Mouse (Mus musculus) embryonic facial prominence, embryonic 15.5 days (tissue): ENCODE data around the gene Smug1. TPM values are rescaled to one million over a fixed set of nuclear protein-coding genes. Genes with fewer than 3 reads are reported as not detected.

Experiments
- ATAC-seq: fragments of 200-750 bp; cut with Nextera tagmentation; 2 replicates; pipeline ENCODE4 v1.8.0; 2017; ENCODE audit warnings: low read depth, moderate TSS enrichment; ENCODE audit not compliant: insufficient number of reproducible peaks, low FRiP score, low TSS enrichment
- H3K27ac ChIP-seq: fragments of 300-500 bp; sonication (generic); replicated peaks from 2 replicates; pipeline ENCODE4 v1.5.1; 2015; ENCODE audit warnings: mild to moderate bottlenecking, inconsistent platforms
- H3K27me3 ChIP-seq: fragments of 300-500 bp; sonication (generic); 2 replicates; pipeline ENCODE4 v1.6.1; 2015; ENCODE audit warnings: inconsistent platforms
- H3K36me3 ChIP-seq: fragments of 300-500 bp; sonication (generic); 2 replicates; pipeline ENCODE4 v1.6.1; 2015; ENCODE audit warnings: mild to moderate bottlenecking, inconsistent platforms
- H3K4me1 ChIP-seq: fragments of 300-500 bp; sonication (generic); 2 replicates; pipeline ENCODE4 v1.6.1; 2015; ENCODE audit warnings: inconsistent platforms
- H3K4me2 ChIP-seq: fragments of 300-500 bp; sonication (generic); replicated peaks from 2 replicates; pipeline ENCODE4 v1.6.1; 2015; ENCODE audit warnings: mild to moderate bottlenecking, inconsistent platforms
- H3K4me3 ChIP-seq: fragments of 300-500 bp; sonication (generic); replicated peaks from 2 replicates; pipeline ENCODE4 v1.5.1; 2015; ENCODE audit warnings: mild to moderate bottlenecking, inconsistent platforms
- H3K9ac ChIP-seq: fragments of 300-500 bp; sonication (generic); 2 replicates; pipeline ENCODE4 v1.6.1; 2015; ENCODE audit warnings: inconsistent platforms
- H3K9me3 ChIP-seq: fragments of 300-500 bp; sonication (generic); replicated peaks from 2 replicates; pipeline ENCODE4 v1.6.1; 2016; ENCODE audit warnings: inconsistent platforms
- WGBS: fragments of 180-500 bp; shearing (Covaris S2); methylation state at CpG from one replicate; pipeline ENCODE4 v1.1.7; 2015; 5-methylcytosine and 5-hydroxymethylcytosine counted together
- polyA plus RNA-seq: library from polyadenylated mRNA; unstranded; fragments of >200 nt; fragmentation: Nextera tagmentation; extraction: Ambion mirVana; gene quantifications from 2 replicates; pipeline ENCODE4 v1.2.1, GENCODE M21; 2015

Smug1 gene
- 17.9 and 18.0 TPM in 2 replicates for polyA plus RNA-seq

GRCm38 (mm10) chr15:103167042-103167615 is at the start of gene Smug1:
Smug1 (minus strand) TSS chr15:103167092.
- Histone ChIP-seq H3K4me3 (no peak within 1 kb of the TSS), H3K9me3 (no peaks in the 10 kb centered on the region), H3K4me1 (peaks cover 45% of the 10 kb centered on the region), H3K9ac (no peak within 1 kb of the TSS), H3K36me3 (no peaks in the 10 kb centered on the region), H3K4me2 (no peak within 1 kb of the TSS), H3K27ac (no peak within 1 kb of the TSS), H3K27me3 (peaks cover 72% of the 10 kb centered on the region)
- WGBS, result 28% methylated on average over 6 of the region's 6 CpGs
- no peak for ATAC-seq

GRCm38 (mm10) chr15:103216052-103216451 is 49.2 kb upstream of the Smug1 start:
- H3K27ac ChIP-seq, result peak overlapping the region; percentile 93
- no peak for ATAC-seq

GRCm38 (mm10) chr15:103214971-103215907 is 48.3 kb upstream of the Smug1 start:
- H3K27me3 ChIP-seq, result no peaks in the 10 kb centered on the region
- H3K9ac ChIP-seq, result peak overlapping the region; percentile 44; the same call in 1 of the 2 replicates
- peak overlapping the region; percentile 46 for H3K4me3 ChIP-seq
- peak overlapping the region; percentile 60 for H3K4me2 ChIP-seq
- H3K36me3 ChIP-seq, result peaks cover 28% of the 10 kb centered on the region
- peak overlapping the region; percentile 93 for H3K27ac ChIP-seq
- peak; percentile 90 for ATAC-seq
- whole genome bisulfite sequencing, result 1% methylated on average over 15 of the region's 15 CpGs
- no peaks in the 10 kb centered on the region for H3K9me3 ChIP-seq
- peaks cover 18% of the 10 kb centered on the region for H3K4me1 ChIP-seq

More at GRCm38 (mm10) chr15:103216052-103216451, 49.2 kb upstream of the Smug1 start:
- no peaks in the 10 kb centered on the region for H3K9me3 ChIP-seq
- H3K4me2 ChIP-seq, result peak overlapping the region; percentile 60
- peaks cover 20% of the 10 kb centered on the region for H3K36me3 ChIP-seq
- peaks cover 18% of the 10 kb centered on the region for H3K4me1 ChIP-seq
- 0 out of 2 replicates have a peak overlapping the region, but pooled peaks have one; percentile 46 for H3K4me3 ChIP-seq
- WGBS, result 26% methylated on average over 2 of the region's 2 CpGs
- H3K9ac ChIP-seq, result no peak overlapping the region
- H3K27me3 ChIP-seq, result no peaks in the 10 kb centered on the region

GRCm38 (mm10) chr15:103214149-103214548 is 47.3 kb upstream of the Smug1 start:
- Histone ChIP-seq H3K9ac (no peak overlapping the region), H3K27me3 (no peaks in the 10 kb centered on the region), H3K36me3 (peaks cover 34% of the 10 kb centered on the region), H3K4me3 (peak overlapping the region; percentile 16), H3K4me2 (peak overlapping the region; percentile 42), H3K4me1 (peaks cover 18% of the 10 kb centered on the region), H3K27ac (peak overlapping the region; percentile 69), H3K9me3 (no peaks in the 10 kb centered on the region)
- no peak for ATAC-seq
- 18% methylated on average over 2 of the region's 2 CpGs for WGBS

- no peak overlapping the region for H3K4me2 ChIP-seq
- peaks cover 5% of the 10 kb centered on the region; the same call in 1 of the 2 replicates for H3K4me1 ChIP-seq
- no peaks in the 10 kb centered on the region for H3K9me3 ChIP-seq
- H3K9ac ChIP-seq, result no peak overlapping the region
- peaks cover 49% of the 10 kb centered on the region for H3K36me3 ChIP-seq
- WGBS, result 61% methylated on average over 2 of the region's 2 CpGs
- no peak overlapping the region for H3K4me3 ChIP-seq
- no peak overlapping the region for H3K27ac ChIP-seq
- ATAC-seq, result no peak
- no peaks in the 10 kb centered on the region for H3K27me3 ChIP-seq
Observed at GRCm38 (mm10) chr15:103205156-103205555, 38.3 kb upstream of the Smug1 start.

- H3K9me3 ChIP-seq, result no peaks in the 10 kb centered on the region
- peaks cover 59% of the 10 kb centered on the region for H3K36me3 ChIP-seq
- 41% methylated on average over 6 of the region's 6 CpGs for WGBS
- no peak overlapping the region for H3K9ac ChIP-seq
- peak overlapping the region; percentile 65; the same call in 1 of the 2 replicates for H3K27ac ChIP-seq
- H3K4me2 ChIP-seq, result no peak overlapping the region
- peak; percentile 65; the same call in 1 of the 2 replicates for ATAC-seq
- H3K4me1 ChIP-seq, result peaks cover 5% of the 10 kb centered on the region; the same call in 1 of the 2 replicates
- H3K4me3 ChIP-seq, result no peak overlapping the region
- H3K27me3 ChIP-seq, result no peaks in the 10 kb centered on the region
Observed at GRCm38 (mm10) chr15:103202088-103202793, 35.3 kb upstream of the Smug1 start.

GRCm38 (mm10) chr15:103197785-103198184 is 30.9 kb upstream of the Smug1 start:
- Histone ChIP-seq H3K4me1 (peaks cover 5% of the 10 kb centered on the region; the same call in 1 of the 2 replicates), H3K9ac (no peak overlapping the region), H3K27me3 (no peaks in the 10 kb centered on the region), H3K4me2 (no peak overlapping the region), H3K4me3 (no peak overlapping the region), H3K27ac (no peak overlapping the region), H3K36me3 (peaks cover 63% of the 10 kb centered on the region), H3K9me3 (no peaks in the 10 kb centered on the region)
- no peak for ATAC-seq
- 80% methylated on average over 4 of the region's 4 CpGs for WGBS

GRCm38 (mm10) chr15:103196835-103197234 is 29.9 kb upstream of the Smug1 start:
- WGBS, result 66% methylated on average over 1 of the region's 1 CpGs
- Histone ChIP-seq H3K9me3 (no peaks in the 10 kb centered on the region), H3K27me3 (no peaks in the 10 kb centered on the region), H3K9ac (no peak overlapping the region), H3K4me1 (no peaks in the 10 kb centered on the region), H3K4me2 (no peak overlapping the region), H3K27ac (no peak overlapping the region), H3K4me3 (no peak overlapping the region), H3K36me3 (peaks cover 70% of the 10 kb centered on the region)
- no peak for ATAC-seq

GRCm38 (mm10) chr15:103193606-103194005 is 26.7 kb upstream of the Smug1 start:
- H3K4me1 ChIP-seq, result no peaks in the 10 kb centered on the region
- whole genome bisulfite sequencing, result 83% methylated on average over 2 of the region's 2 CpGs
- no peaks in the 10 kb centered on the region for H3K9me3 ChIP-seq
- ATAC-seq, result no peak
- no peak overlapping the region for H3K27ac ChIP-seq
- peaks cover 57% of the 10 kb centered on the region for H3K36me3 ChIP-seq
- H3K27me3 ChIP-seq, result no peaks in the 10 kb centered on the region
- H3K9ac ChIP-seq, result no peak overlapping the region
- no peak overlapping the region for H3K4me3 ChIP-seq
- H3K4me2 ChIP-seq, result no peak overlapping the region

- Histone ChIP-seq H3K9me3 (no peaks in the 10 kb centered on the region), H3K4me2 (no peak overlapping the region), H3K4me3 (no peak overlapping the region), H3K27me3 (no peaks in the 10 kb centered on the region), H3K27ac (no peak overlapping the region), H3K9ac (no peak overlapping the region), H3K4me1 (0 out of 2 replicates have a peak, but pooled peaks cover 3% of the 10 kb centered on the region), H3K36me3 (peaks cover 37% of the 10 kb centered on the region)
- no peak for ATAC-seq
- 64% methylated on average over 10 of the region's 10 CpGs for WGBS
Observed at GRCm38 (mm10) chr15:103190531-103191462, 23.9 kb upstream of the Smug1 start.
